Mouse (Mus musculus) kidney, adult 2 months (tissue): ENCODE results near the gene Snx29.

Experiments
- CTCF ChIP-seq: fragments of 200-500 bp; conservative IDR thresholded peaks from 2 replicates; pipeline ENCODE4 v1.5.1; 2011; ENCODE audit warnings: low read depth, mild to moderate bottlenecking, control low read depth, low read length, moderate library complexity, mixed read lengths; ENCODE audit not compliant: insufficient read depth, insufficient read length
- POLR2A ChIP-seq: fragments of 200-500 bp; IDR thresholded peaks from one replicate; pipeline ENCODE4 v1.6.1; 2011; ENCODE audit warnings: low read depth, low read length, control low read depth

DNA sequence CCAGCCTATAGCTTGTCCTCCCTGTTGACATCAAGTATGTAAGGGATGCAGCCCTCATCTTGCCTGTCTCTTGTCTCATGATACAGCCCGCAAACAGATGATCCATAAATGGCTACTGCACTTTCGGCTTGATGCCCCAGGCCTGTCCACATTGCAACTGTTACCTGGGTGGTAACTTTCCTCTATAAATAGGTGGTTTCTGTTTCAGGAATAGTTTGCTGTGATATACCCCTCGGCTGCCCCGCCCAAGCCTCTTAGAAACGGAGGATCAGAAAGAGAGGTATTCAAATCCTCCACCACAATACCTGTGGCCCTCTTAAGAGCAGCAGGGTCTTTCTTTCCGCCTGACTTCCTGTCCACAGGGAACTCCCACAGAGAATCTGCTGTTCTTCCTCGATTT, 9.2 kb upstream of the Snx29 start, which contains the start of gene Tnfrsf17:
- no peak for TF ChIP-seq POLR2A
- no peak for TF ChIP-seq CTCF
